Comparison of ENCODE assay signal across 8 mouse cellular contexts in genomic region chr9:71543443-71544222, GRCm38 (mm10). TPM values are rescaled to one million over a fixed set of nuclear protein-coding genes. Genes with fewer than 3 reads are reported as not detected.
A peak's percentile ranks its signal among the peaks of the same experiment; 100 is the strongest.
DNase-seq lines count a peak whose midpoint lies in the region; ATAC-seq and TF ChIP-seq lines count a peak whose summit lies in the region.

No protein-coding gene starts in this region.

- 20% methylated on average over 19 of the region's 19 CpGs for WGBS in intestine, embryonic 14.5 days
- WGBS in midbrain, embryonic 10.5 days = 22% methylated on average over 19 of the region's 19 CpGs

- DNase-seq in adrenal gland, adult (ENCODE audit: inconsistent age in 2 of 2, low spot score in 1 of 2) = peak; percentile 72 to 91
- peak; percentile 46 for DNase-seq in gastrocnemius, postnatal 25 days
- peak; percentile 95 for DNase-seq in intestine, embryonic 14.5 days (ENCODE audit: low spot score)
- peak; percentile 74 to 88 for DNase-seq in left cerebral cortex, postnatal 10 days (ENCODE audit: extremely low spot score in 1 of 2, low spot score in 2 of 2)
- peak; percentile 79 for DNase-seq in midbrain, embryonic 10.5 days (ENCODE audit: low spot score)
- DNase-seq in skeletal muscle tissue, adult 2 months (ENCODE audit: low read depth, low spot score) = peak; percentile 63
- DNase-seq in yolk sac, embryonic 10.5 days (ENCODE audit: low spot score) = peak; percentile 52

- H3K4me3 ChIP-seq in cortical plate, adult 2 months (ENCODE audit: insufficient read depth, low read length) = no peak overlapping the region
- no peak overlapping the region for H3K4me3 ChIP-seq in intestine, embryonic 14.5 days (ENCODE audit: low read depth, low read length)
- H3K4me3 ChIP-seq in midbrain, embryonic 10.5 days = no peak overlapping the region

- TF ChIP-seq CTCF in cortical plate, adult 2 months (IDR thresholded peaks at IDR 0.05; ENCODE audit: extremely low read depth, insufficient read depth, low read length) = peak; percentile 76

- no peaks in the 10 kb centered on the region for H3K4me1 ChIP-seq in cortical plate, adult 2 months (ENCODE audit: control insufficient read depth, insufficient read depth, low read length)
- H3K4me1 ChIP-seq in intestine, embryonic 14.5 days (replicated peaks; ENCODE audit: control insufficient read depth, insufficient read depth, low read length) = no peaks in the 10 kb centered on the region; the same call in 1 of the 2 replicates
- no peaks in the 10 kb centered on the region for H3K4me1 ChIP-seq in midbrain, embryonic 10.5 days

- H3K27ac ChIP-seq in cortical plate, adult 2 months (ENCODE audit: insufficient read depth, low read length) = no peak overlapping the region
- H3K27ac ChIP-seq in intestine, embryonic 14.5 days (ENCODE audit: low read depth) = no peak overlapping the region
- no peak overlapping the region for H3K27ac ChIP-seq in midbrain, embryonic 10.5 days (replicated peaks)

- no peak for TF ChIP-seq POLR2A in cortical plate, adult 2 months (IDR thresholded peaks at IDR 0.05; ENCODE audit: extremely low read depth, insufficient read depth, low read length)

- intact Hi-C loops in left cerebral cortex, postnatal 10 days (cut with DNase I) = loop anchor here (2.0 kb wide), 1 partner anchor 73 kb away; no protein-coding TSS in a partner anchor

- no peak overlapping the region for H3K9ac ChIP-seq in intestine, embryonic 14.5 days (ENCODE audit: low read length)

- no peaks in the 10 kb centered on the region for H3K9me3 ChIP-seq in intestine, embryonic 14.5 days (ENCODE audit: control insufficient read depth, low read length)
- H3K9me3 ChIP-seq in midbrain, embryonic 10.5 days (replicated peaks) = no peaks in the 10 kb centered on the region

- H3K4me2 ChIP-seq in intestine, embryonic 14.5 days (ENCODE audit: low read length) = no peak overlapping the region

- H3K36me3 ChIP-seq in intestine, embryonic 14.5 days (ENCODE audit: control insufficient read depth, insufficient read depth, low read length) = no peaks in the 10 kb centered on the region
- H3K36me3 ChIP-seq in midbrain, embryonic 10.5 days = no peaks in the 10 kb centered on the region

- H3K27me3 ChIP-seq in intestine, embryonic 14.5 days (replicated peaks; ENCODE audit: control insufficient read depth, insufficient read depth, low read length) = 0 out of 2 replicates have a peak, but pooled peaks cover 3% of the 10 kb centered on the region
- H3K27me3 ChIP-seq in midbrain, embryonic 10.5 days (ENCODE audit: low read depth, poor library complexity, severe bottlenecking) = no peaks in the 10 kb centered on the region

- peak; percentile 78 for ATAC-seq in intestine, embryonic 14.5 days (replicated peaks; ENCODE audit: low FRiP score, low TSS enrichment, low read depth)

RNA-seq across cellular contexts. Expression of gene Myzap, which starts 48.5 kb away (rescaled TPM):
- polyA plus RNA-seq in cortical plate, adult 2 months (2012; rRNA removed) = 1.0 and 1.3 TPM in 2 replicates
- total RNA-seq in gastrocnemius, postnatal 25 days (2021) = 1 to 10 TPM; 4.8 to 5.9 TPM
- 10.1 TPM in 2 replicates for polyA plus RNA-seq in intestine, embryonic 14.5 days (2014; fragmentation: Nextera tagmentation; extraction: Ambion mirVana)
- total RNA-seq in left cerebral cortex, postnatal 10 days (2021) = 1 to 10 TPM; 1.9 to 3.0 TPM
- 4.2 and 5.1 TPM in 2 replicates for polyA plus RNA-seq in midbrain, embryonic 10.5 days (2016; fragmentation: Nextera tagmentation; extraction: Ambion mirVana)

RNA-seq across cellular contexts. Expression of gene Polr2m, which starts 57.9 kb away (rescaled TPM):
- 305 and 309 TPM in 2 replicates for polyA plus RNA-seq in cortical plate, adult 2 months (2012; rRNA removed)
- total RNA-seq in gastrocnemius, postnatal 25 days (2021) = 100 to 1,000 TPM; 204 to 213 TPM
- 307 and 327 TPM in 2 replicates for polyA plus RNA-seq in intestine, embryonic 14.5 days (2014; fragmentation: Nextera tagmentation; extraction: Ambion mirVana)
- total RNA-seq in left cerebral cortex, postnatal 10 days (2021) = 100 to 1,000 TPM; 189 TPM
- 546 and 576 TPM in 2 replicates for polyA plus RNA-seq in midbrain, embryonic 10.5 days (2016; fragmentation: Nextera tagmentation; extraction: Ambion mirVana)
